Mouse (Mus musculus) liver, adult 2 months (tissue): ENCODE data around the gene Comt. TPM values are rescaled to one million over a fixed set of nuclear protein-coding genes. Genes with fewer than 3 reads are reported as not detected.

Experiments
- DNase-seq: peaks from one replicate; pipeline ENCODE4 v3.0.0-alpha.2; 2011; ENCODE audit warnings: low read depth, low spot score; ENCODE audit errors: extremely low read depth
- H3K27ac ChIP-seq: fragments of 200-500 bp; replicated peaks from 2 replicates; pipeline ENCODE4 v1.5.1; 2012; ENCODE audit warnings: low read depth, mild to moderate bottlenecking, control low read depth, inconsistent platforms, low read length; ENCODE audit not compliant: insufficient read depth
- H3K27me3 ChIP-seq: fragments of 200-500 bp; 2 replicates; pipeline ENCODE4 v1.6.1; 2012; ENCODE audit warnings: mild to moderate bottlenecking, moderate library complexity, low read length, inconsistent platforms; ENCODE audit not compliant: control insufficient read depth, insufficient read depth
- H3K36me3 ChIP-seq: fragments of 200-500 bp; 2 replicates; pipeline ENCODE4 v1.6.1; 2012; ENCODE audit warnings: low read length, inconsistent platforms; ENCODE audit not compliant: control insufficient read depth, insufficient read depth
- H3K4me1 ChIP-seq: fragments of 200-500 bp; 2 replicates; pipeline ENCODE4 v1.6.1; 2011; ENCODE audit warnings: low read length; ENCODE audit not compliant: control insufficient read depth, insufficient read depth
- H3K4me3 ChIP-seq: fragments of 200-500 bp; 2 replicates; pipeline ENCODE4 v1.5.1; 2011; ENCODE audit warnings: low read depth, mild to moderate bottlenecking, control low read depth, low read length, moderate library complexity; ENCODE audit not compliant: insufficient read depth
- H3K79me2 ChIP-seq: fragments of 200-500 bp; 2 replicates; pipeline ENCODE4 v1.6.1; 2012; ENCODE audit warnings: inconsistent platforms, mild to moderate bottlenecking, low read length, moderate library complexity; ENCODE audit not compliant: control insufficient read depth, insufficient read depth
- H3K9ac ChIP-seq: fragments of 200-500 bp; 2 replicates; pipeline ENCODE4 v1.6.1; 2012; ENCODE audit warnings: low read depth, mild to moderate bottlenecking, control low read depth, inconsistent platforms, low read length
- CTCF ChIP-seq: fragments of 200-500 bp; IDR thresholded peaks from 2 replicates; pipeline ENCODE4 v1.5.1; 2011; ENCODE audit warnings: low read depth, low read length, control low read depth
- POLR2A ChIP-seq: fragments of 200-500 bp; IDR thresholded peaks from 2 replicates; pipeline ENCODE4 v1.6.1; 2011; ENCODE audit warnings: low read length, control low read depth; ENCODE audit not compliant: insufficient read depth; ENCODE audit errors: extremely low read depth
- WGBS: fragments of 180-500 bp; shearing (Covaris S2); methylation state at CpG from one replicate; pipeline ENCODE4 v1.1.7; 2018; 5-methylcytosine and 5-hydroxymethylcytosine counted together
- polyA plus RNA-seq: library from polyadenylated mRNA; depleted of rRNA; stranded (reverse); fragments of >200 nt; gene quantifications from 2 replicates; pipeline ENCODE4 v1.2.3, GENCODE M21; 2012; rRNA removed
- total RNA-seq: library from RNA; depleted of rRNA; stranded (reverse); fragments of >200 nt; gene quantifications from 2 replicates; pipeline ENCODE4 v1.2.3, GENCODE M21; 2014; rRNA removed

The Comt gene
- total and polyA plus RNA-seq, 2 experiments = 538 to 1,223 TPM

DNA sequence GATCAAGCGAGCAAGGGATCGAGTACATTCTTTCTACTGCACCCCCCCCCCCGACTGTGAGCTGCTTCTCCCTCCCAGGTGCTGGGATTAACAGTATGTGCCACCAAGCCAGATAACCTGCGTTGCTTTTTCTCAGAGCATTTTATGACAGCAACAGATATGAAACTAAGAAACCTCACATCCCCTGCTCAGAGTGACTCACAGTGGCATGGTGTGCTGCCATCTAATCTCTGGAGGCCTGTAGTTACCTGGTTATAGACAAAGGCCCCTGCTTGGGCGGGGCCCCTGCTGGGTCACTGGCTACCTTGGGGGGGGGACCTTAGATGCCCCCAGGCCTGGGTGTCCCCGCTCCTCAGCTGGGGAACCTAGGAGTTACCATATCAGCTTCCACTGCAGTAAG, 68.7 kb downstream of the Comt start:
- TF ChIP-seq POLR2A (no peak), CTCF (no peak)
- 88% methylated on average over 6 of the region's 6 CpGs for WGBS
- Histone ChIP-seq H3K4me3 (no peak overlapping the region), H3K4me1 (no peaks in the 10 kb centered on the region), H3K27me3 (no peaks in the 10 kb centered on the region), H3K27ac (no peak overlapping the region), H3K9ac (no peak overlapping the region), H3K36me3 (no peaks in the 10 kb centered on the region), H3K79me2 (no peaks in the 10 kb centered on the region)
- DNase-seq = no peak

DNA sequence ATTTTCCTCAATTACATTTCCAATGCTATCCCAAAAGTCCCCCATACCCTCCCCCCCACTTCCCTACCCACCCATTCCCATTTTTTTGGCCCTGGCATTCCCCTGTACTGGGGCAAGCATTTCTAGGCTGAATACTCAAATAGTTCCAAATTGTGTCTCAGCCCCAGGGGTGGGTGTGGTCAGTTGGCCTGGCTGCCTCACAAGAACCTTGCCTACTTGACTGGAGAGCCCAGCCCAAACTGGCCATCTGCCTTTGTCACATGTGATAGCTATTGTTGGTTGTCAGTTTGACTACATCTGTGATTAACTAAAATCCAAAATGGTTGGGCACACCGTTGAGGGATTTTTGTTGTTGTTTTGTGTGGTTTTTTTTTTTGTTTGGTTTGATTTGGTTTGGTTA, 69.7 kb downstream of the Comt start:
- no peaks in the 10 kb centered on the region for H3K27me3 ChIP-seq
- H3K4me1 ChIP-seq = no peaks in the 10 kb centered on the region
- 88% methylated on average over 1 of the region's 1 CpGs for WGBS
- no peak for TF ChIP-seq CTCF
- no peak for TF ChIP-seq POLR2A
- H3K9ac ChIP-seq = no peak overlapping the region
- no peak for DNase-seq
- no peaks in the 10 kb centered on the region for H3K79me2 ChIP-seq
- no peak overlapping the region for H3K27ac ChIP-seq
- no peak overlapping the region for H3K4me3 ChIP-seq
- no peaks in the 10 kb centered on the region for H3K36me3 ChIP-seq

Other genes starting within 250 kb of the Comt start
- gene Ccdc188, start 209.0 kb downstream of the Comt start, total RNA-seq = not detected in 2 replicates
- gene Ccdc188, start 209.0 kb downstream of the Comt start, polyA plus RNA-seq = not detected in 2 replicates
- gene Zdhhc8, start 191.7 kb downstream of the Comt start, total RNA-seq = 1.2 and 1.3 TPM in 2 replicates
- 10.9 and 12.3 TPM in 2 replicates for gene Zdhhc8, start 191.7 kb downstream of the Comt start, polyA plus RNA-seq
- gene Trmt2a, start 178.2 kb downstream of the Comt start, total RNA-seq = 12.8 and 14.6 TPM in 2 replicates
- 15.8 and 19.4 TPM in 2 replicates for gene Trmt2a, start 178.2 kb downstream of the Comt start, polyA plus RNA-seq
- 37.0 and 40.9 TPM in 2 replicates for gene Ranbp1, start 178.1 kb downstream of the Comt start, total RNA-seq
- gene Ranbp1, start 178.1 kb downstream of the Comt start, polyA plus RNA-seq = 32.1 and 39.5 TPM in 2 replicates
- not detected in 2 replicates for gene Gm49776, start 168.5 kb downstream of the Comt start, total RNA-seq
- gene Gm49776, start 168.5 kb downstream of the Comt start, polyA plus RNA-seq = not detected in 2 replicates
- gene Dgcr8, start 137.6 kb downstream of the Comt start, total RNA-seq = 8.3 and 11.7 TPM in 2 replicates
- 6.0 and 8.0 TPM in 2 replicates for gene Dgcr8, start 137.6 kb downstream of the Comt start, polyA plus RNA-seq
- 42.4 and 58.0 TPM in 2 replicates for gene Tango2, start 78.7 kb downstream of the Comt start, total RNA-seq
- gene Tango2, start 78.7 kb downstream of the Comt start, polyA plus RNA-seq = 52.6 and 57.1 TPM in 2 replicates
- gene Arvcf, start 78.7 kb downstream of the Comt start, total RNA-seq = 14.1 and 18.5 TPM in 2 replicates
- 17.1 and 18.4 TPM in 2 replicates for gene Arvcf, start 78.7 kb downstream of the Comt start, polyA plus RNA-seq
- gene Txnrd2, start 468 bp downstream of the Comt start, total RNA-seq = 23.9 and 30.9 TPM in 2 replicates
- gene Txnrd2, start 468 bp downstream of the Comt start, polyA plus RNA-seq = 39.1 and 46.6 TPM in 2 replicates
- gene Gnb1l, start 71.9 kb upstream of the Comt start, total RNA-seq = 1.4 and 1.5 TPM in 2 replicates
- 3.6 and 4.8 TPM in 2 replicates for gene Gnb1l, start 71.9 kb upstream of the Comt start, polyA plus RNA-seq
- gene Rtl10, start 72.0 kb upstream of the Comt start, total RNA-seq = 0.18 and 1.0 TPM in 2 replicates
- gene Rtl10, start 72.0 kb upstream of the Comt start, polyA plus RNA-seq = 2.2 and 4.3 TPM in 2 replicates
- gene Tbx1, start 163.8 kb upstream of the Comt start, total RNA-seq = not detected in 2 replicates
- 0.02 TPM in 1 of 2 replicates, not detected in the other for gene Tbx1, start 163.8 kb upstream of the Comt start, polyA plus RNA-seq
- not detected in 2 replicates for gene Gp1bb, start 195.6 kb upstream of the Comt start, total RNA-seq
- gene Gp1bb, start 195.6 kb upstream of the Comt start, polyA plus RNA-seq = 0.21 TPM in 1 of 2 replicates, not detected in the other
- gene Gm49601, start 199.6 kb upstream of the Comt start, total RNA-seq = not detected in 2 replicates
- 0.37 TPM in 1 of 2 replicates, not detected in the other for gene Gm49601, start 199.6 kb upstream of the Comt start, polyA plus RNA-seq
- 0.18 and 0.60 TPM in 2 replicates for gene Sept5, start 203.1 kb upstream of the Comt start, total RNA-seq
- 0.37 and 0.87 TPM in 2 replicates for gene Sept5, start 203.1 kb upstream of the Comt start, polyA plus RNA-seq